Mouse (Mus musculus): ENCODE results near the gene Cfap126.
A peak's percentile ranks its signal among the peaks of the same experiment; 100 is the strongest.
"Not testable (repeated sequence)": the region's sequence is repeated elsewhere in the genome, so short reads cannot be mapped to it uniquely, and the experiment has no call there.

Gene Cfap126

DNA sequence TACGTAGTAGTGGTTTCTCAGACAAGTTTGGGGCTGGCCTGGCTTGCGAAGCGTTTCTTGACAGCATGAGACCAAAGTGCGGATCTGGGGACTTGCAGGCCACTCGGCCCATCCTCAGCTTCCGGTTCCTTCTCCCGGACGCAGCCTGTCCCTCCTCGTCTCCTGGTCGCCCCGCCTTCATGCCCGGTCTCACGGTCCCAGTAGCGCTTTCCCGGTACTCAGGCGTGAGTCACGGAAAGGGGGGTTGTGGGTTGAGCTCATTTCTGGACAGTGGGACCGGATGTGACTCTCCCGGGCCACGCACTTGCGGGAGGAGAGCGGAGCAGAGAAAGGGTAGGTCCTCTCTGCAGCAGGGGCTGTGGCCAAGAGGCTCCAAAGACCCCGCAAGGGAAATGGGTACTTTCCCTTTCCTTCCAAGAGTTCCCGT lies at the start of gene Cfap126:
Cfap126 (plus strand) TSS at position 46 of the 427 bp plus-strand sequence.
- no peak for DNase-seq (ENCODE audit: low read depth, low spot score)

DNA sequence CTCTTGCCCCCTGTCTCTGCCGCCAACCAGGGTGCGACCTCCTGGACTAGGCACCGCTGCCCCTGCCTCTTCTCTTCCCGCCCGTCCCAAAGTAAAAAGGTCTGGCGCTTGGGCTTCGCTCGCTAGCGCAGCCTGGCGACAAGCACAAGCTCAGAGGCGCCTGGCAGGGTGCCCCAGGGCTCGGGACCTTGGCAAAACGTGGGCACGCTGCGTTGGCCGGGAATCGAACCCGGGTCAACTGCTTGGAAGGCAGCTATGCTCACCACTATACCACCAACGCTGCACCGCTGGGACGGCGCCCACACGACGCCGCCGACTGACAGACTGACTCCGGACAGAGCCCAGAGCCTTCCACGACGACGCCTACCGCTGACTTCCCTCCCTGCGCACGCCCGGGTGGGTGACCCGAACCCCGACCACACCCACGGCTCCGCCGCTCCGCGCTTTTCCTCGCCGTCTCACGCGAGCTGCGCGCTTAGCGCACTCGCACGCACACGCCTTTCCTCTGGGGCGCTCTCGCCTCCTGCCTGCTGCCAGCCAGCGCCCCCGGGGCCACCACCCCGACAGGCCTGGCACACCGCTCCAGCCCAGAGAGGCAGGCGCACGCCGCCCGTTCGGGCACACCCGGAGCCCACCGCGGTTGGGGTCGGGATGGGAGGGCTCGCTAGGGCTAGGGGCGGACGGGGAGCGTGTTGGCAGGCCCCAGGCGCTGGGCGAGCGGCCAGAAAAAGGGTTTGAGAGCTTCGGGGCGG lies 49.1 kb upstream of the Cfap126 start, which contains the start of gene Fcgr3:
Fcgr3 (minus strand) TSS at position 445 of the 752 bp plus-strand sequence.
- DNase-seq (ENCODE audit: low read depth, low spot score): peak; percentile 51

DNA sequence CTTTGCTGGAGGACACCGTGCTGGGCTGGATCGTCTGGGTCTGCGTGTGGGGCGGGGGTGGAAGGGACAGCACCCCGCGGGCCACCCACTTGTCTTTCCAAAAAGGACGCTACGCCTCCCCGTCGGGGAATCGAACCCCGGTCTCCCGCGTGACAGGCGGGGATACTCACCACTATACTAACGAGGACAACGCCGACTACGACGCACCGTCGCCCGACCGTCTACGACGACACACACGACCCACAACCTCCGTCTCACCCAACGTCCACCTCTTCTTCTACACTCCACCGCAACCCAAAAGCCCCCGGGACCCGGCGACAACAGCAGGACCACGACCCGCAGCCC lies 48.5 kb upstream of the Cfap126 start:
- DNase-seq (ENCODE audit: low read depth, low spot score): not testable (repeated sequence)

DNA sequence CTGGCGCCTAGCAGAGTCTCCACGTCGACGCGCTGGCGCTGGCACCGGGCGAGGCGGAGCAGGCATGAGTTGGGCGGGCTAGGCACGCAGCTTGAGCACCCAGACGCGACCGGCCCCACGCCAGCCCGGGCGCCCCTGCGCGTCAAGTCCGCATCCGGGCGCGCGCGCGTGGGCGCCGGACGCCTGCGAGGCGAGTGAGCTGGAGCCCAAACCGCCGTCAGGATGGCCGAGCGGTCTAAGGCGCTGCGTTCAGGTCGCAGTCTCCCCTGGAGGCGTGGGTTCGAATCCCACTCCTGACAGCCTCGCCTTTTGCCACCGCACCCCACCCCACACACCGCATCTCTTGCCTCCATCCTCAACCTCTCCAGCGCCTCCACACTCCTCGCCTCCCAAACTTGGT lies 48.0 kb upstream of the Cfap126 start:
- not testable (repeated sequence) for DNase-seq (ENCODE audit: low read depth, low spot score)

DNA sequence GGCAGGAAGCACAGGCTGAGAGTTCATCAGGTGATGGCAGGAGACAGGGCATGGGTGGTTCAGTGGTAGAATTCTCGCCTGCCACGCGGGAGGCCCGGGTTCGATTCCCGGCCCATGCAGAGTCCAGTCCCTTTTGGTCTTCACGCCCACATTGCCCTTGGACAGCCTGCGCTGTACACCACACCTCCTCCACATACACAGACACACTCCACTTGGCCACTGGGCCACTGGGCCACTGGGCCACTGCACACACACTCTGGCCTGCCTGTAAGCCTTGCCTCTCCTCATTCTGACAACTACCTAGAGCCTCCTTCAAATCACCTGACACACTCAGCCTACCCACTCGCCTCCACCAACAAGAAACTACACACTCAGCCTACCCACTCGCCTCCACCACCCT lies 47.1 kb upstream of the Cfap126 start:
- not testable (repeated sequence) for DNase-seq (ENCODE audit: low read depth, low spot score)

DNA sequence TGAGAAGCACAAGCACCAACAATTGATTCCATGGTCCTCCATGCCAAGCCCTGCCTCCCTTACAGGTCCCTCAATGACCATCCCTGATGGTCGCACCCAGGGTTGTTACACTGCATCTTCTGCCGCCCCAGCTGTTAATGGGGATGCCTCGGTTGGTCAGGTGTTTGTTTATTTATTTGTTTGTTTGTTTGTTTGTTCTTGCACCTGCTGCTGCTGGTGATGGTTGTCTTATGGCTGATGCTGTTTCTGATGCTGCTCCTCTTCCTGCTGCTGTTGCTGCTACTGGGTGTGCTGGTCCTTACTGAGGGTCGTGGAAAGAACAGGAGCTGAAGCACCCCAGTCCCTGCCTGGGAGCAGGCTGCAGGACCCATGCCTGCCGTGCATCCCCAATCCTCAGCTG lies 45.8 kb upstream of the Cfap126 start:
- DNase-seq (ENCODE audit: low read depth, low spot score): not testable (repeated sequence)

DNA sequence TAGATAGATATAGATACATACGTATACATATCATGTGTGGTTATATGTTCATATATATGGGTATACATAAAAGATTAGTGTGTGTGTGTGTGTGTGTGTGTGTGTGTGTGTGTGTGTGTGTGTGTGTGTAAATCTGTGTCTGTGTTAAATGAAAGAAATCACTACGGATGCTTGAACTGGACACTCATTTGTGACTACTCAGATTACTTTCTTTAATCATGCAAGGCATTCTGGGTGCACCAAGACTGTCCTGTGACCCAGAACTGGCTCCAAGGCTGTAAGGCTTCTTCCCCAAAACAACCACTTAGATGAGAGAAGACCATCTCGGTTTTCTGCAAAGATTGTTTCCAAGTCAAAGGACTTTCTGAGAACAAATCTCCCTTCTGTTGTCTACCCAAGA lies 44.2 kb upstream of the Cfap126 start:
- not testable (repeated sequence) for DNase-seq (ENCODE audit: low read depth, low spot score)

DNA sequence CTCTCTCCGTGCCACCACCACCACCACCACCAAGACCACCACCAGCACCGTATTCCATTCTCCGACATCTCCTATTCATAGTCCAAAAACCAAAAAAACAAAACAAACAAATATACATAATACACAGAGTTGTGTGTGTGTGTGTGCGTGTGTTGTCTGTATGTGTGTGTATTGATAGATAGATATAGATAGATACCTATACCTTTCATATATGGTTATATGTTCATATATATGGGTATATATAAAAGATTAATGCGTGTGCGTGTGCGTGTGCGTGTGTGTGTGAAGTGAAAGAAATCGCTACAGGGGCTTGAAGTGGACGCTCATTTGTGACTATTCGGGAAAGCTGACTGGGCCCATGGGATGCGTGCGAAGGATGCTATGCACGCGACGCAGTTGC lies 42.8 kb upstream of the Cfap126 start:
- DNase-seq (ENCODE audit: low read depth, low spot score): not testable (repeated sequence)

DNA sequence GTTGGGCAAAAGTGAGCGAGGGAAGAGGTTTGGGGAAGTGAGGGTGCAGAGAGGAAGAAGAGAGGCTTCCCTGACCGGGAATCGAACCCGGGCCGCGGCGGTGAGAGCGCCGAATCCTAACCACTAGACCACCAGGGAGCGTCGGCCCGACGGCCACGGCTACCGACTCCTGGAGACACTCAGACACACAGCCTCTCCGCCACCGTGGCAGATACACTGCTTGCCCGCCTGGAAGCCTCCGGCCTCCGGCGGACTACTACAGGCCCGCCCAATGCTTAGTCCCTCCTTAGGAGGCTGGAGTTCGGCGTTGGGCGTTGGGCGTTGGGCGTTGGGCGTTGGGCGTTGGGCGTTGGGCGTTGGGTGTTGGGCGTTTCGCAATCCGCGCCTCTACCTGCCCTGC lies 42.0 kb upstream of the Cfap126 start:
- DNase-seq (ENCODE audit: low read depth, low spot score): not testable (repeated sequence)

DNA sequence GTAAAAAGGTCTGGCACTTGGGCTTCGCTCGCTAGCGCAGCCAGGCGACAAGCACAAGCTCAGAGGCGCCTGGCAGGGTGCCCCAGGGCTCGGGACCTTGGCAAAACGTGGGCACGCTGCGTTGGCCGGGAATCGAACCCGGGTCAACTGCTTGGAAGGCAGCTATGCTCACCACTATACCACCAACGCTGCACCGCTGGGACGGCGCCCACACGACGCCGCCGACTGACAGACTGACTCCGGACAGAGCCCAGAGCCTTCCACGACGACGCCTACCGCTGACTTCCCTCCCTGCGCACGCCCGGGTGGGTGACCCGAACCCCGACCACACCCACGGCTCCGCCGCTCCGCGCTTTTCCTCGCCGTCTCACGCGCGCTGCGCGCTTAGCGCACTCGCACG lies 41.5 kb upstream of the Cfap126 start:
- DNase-seq (ENCODE audit: low read depth, low spot score): not testable (repeated sequence)

DNA sequence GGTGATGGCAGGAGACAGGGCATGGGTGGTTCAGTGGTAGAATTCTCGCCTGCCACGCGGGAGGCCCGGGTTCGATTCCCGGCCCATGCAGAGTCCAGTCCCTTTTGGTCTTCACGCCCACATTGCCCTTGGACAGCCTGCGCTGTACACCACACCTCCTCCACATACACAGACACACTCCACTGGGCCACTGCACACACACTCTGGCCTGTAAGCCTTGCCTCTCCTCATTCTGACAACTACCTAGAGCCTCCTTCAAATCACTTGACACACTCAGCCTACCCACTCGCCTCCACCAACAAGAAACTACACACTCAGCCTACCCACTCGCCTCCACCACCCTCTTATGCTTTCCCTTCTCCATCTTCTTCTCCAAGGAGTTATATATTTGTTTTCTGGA lies 39.4 kb upstream of the Cfap126 start:
- DNase-seq (ENCODE audit: low read depth, low spot score): not testable (repeated sequence)

DNA sequence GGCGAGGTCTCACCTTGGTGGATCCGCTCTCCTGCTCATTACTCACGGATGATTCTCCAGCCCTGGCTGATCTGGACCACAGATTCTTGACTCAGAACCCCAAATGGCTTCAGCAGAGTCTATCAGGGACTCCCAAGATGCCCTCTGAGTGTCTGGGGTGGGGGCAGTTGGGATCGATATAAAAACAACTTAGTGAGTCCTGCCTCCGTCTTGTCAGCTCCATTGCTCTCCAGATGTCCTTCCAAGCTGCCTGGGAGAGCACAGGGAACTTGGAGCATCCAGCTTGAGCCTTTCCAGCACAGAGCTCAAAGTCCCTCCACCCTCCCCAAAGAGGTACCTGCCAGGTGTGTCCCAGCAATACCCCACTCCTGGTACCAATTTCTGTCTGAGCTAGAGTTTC lies 37.5 kb upstream of the Cfap126 start:
- DNase-seq (ENCODE audit: low read depth, low spot score): not testable (repeated sequence)

DNA sequence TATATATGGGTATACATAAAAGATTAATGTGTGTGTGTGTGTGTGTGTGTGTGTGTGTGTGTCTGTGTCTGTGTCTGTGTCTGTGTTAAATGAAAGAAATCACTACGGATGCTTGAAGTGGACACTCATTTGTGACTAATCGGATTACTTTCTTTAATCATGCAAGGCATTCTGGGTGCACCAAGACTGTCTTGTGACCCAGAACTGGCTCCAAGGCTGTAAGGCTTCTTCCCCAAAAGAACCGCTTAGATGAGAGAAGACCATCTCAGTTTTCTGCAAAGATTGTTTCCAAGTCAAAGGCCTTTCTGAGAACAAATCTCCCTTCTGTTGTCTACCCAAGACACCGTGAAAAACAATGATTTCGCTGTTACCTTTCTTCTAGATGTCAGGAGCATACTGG lies 36.5 kb upstream of the Cfap126 start:
- not testable (repeated sequence) for DNase-seq (ENCODE audit: low read depth, low spot score)

DNA sequence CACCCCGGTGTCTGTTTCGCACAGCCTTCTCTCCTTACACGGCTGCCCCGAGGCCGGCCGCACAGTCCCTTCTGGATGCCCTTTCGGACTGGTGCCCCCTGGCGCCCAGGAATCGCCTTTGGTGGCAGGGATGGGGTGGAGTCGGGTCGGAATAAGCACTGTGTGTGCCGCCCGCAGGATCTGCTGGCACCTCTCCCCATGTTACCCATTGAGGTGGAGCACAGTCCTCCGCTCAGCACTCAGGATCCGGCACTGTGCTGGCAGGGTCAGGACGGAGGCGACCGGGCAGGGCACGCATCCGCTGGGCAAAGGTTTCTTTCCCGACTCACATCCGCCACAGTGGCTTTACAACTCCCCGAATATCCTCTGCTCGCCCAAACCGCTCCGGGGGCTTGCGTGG lies 35.8 kb upstream of the Cfap126 start:
- not testable (repeated sequence) for DNase-seq (ENCODE audit: low read depth, low spot score)

DNA sequence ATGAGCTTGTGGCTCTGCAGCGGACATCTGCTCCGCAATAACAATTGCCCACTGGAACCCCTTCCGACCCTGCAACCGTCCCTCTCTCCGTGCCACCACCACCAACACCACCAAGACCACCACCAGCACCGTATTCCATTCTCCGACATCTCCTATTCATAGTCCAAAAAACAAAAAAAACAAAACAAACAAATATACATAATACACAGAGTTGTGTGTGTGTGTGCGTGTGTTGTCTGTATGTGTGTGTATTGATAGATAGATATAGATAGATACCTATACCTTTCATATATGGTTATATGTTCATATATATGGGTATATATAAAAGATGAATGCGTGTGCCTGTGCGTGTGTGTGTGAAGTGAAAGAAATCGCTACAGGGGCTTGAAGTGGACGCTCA lies 35.3 kb upstream of the Cfap126 start:
- not testable (repeated sequence) for DNase-seq (ENCODE audit: low read depth, low spot score)

DNA sequence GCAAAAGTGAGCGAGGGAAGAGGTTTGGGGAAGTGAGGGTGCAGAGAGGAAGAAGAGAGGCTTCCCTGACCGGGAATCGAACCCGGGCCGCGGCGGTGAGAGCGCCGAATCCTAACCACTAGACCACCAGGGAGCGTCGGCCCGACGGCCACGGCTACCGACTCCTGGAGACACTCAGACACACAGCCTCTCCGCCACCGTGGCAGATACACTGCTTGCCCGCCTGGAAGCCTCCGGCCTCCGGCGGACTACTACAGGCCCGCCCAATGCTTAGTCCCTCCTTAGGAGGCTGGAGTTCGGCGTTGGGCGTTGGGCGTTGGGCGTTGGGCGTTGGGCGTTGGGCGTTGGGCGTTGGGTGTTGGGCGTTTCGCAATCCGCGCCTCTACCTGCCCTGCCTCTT lies 34.4 kb upstream of the Cfap126 start:
- DNase-seq (ENCODE audit: low read depth, low spot score): not testable (repeated sequence)

DNA sequence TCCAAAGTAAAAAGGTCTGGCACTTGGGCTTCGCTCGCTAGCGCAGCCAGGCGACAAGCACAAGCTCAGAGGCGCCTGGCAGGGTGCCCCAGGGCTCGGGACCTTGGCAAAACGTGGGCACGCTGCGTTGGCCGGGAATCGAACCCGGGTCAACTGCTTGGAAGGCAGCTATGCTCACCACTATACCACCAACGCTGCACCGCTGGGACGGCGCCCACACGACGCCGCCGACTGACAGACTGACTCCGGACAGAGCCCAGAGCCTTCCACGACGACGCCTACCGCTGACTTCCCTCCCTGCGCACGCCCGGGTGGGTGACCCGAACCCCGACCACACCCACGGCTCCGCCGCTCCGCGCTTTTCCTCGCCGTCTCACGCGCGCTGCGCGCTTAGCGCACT lies 33.9 kb upstream of the Cfap126 start:
- not testable (repeated sequence) for DNase-seq (ENCODE audit: low read depth, low spot score)

DNA sequence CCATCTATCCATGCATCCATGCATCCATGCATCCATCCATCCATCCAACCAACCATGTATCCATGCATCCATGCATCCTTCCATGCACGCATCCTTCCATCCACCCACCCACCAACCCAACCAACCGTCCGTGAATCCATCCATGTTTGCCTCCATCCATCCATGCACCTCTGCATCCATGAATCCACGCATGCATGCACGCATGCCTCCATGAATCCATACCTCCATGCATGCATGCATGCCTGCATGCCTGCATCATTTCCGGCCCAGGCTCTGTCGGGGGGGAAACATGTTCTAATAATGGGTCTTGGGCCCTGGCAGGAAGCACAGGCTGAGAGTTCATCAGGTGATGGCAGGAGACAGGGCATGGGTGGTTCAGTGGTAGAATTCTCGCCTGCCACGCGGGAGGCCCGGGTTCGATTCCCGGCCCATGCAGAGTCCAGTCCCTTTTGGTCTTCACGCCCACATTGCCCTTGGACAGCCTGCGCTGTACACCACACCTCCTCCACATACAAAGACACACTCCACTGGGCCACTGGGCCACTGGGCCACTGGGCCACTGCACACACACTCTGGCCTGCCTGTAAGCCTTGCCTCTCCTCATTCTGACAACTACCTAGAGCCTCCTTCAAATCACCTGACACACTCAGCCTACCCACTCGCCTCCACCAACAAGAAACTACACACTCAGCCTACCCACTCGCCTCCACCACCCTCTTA lies 32.0 kb upstream of the Cfap126 start:
- not testable (repeated sequence) for DNase-seq (ENCODE audit: low read depth, low spot score)

DNA sequence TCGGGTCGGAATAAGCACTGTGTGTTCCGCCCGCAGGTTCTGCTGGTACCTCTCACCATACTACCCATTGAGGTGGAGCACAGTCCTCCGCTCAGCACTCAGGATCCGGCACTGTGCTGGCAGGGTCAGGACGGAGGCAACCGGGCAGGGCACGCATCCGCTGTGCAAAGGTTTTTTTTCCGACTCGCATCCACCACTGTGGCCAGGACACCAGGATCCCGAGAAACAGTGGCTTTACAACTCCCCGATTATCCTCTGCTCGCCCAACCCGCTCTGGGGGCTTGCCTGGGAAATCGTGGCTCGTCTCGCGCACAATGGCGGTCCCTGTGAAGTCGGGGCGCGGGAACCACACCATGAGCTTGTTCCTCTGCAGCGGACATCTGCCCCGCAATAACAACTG lies 28.0 kb upstream of the Cfap126 start:
- DNase-seq (ENCODE audit: low read depth, low spot score): no peak

DNA sequence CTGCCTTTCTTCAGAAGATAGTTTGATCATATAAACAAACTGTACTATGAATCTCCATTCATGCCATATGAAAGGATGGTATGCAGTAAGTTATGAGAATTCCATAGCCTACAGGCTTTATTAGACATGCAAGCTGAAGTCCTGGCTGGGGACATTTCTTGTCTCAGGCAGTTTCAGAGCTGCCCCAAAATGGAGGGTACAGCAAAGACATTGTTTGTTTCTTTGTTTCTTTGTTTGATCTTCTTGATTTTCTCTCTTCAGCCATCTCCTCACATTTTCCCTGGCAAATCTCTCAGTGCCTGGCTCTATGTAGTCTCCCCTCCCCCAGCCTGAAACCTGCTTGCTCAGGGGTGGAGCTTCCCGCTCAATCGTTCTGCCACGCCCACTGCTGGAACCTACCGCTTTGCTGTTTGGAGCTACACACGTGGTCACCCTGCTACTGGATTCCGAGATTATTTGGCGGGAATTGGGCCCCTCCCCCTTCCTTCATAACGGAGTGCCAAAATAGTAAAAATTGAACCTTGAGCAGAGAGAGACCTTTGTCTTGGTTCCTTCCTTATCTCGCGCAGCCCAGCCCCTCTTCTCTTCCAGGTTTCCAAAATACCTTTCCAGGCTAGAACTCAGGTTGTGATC lies 25.4 kb upstream of the Cfap126 start:
- not testable (repeated sequence) for DNase-seq (ENCODE audit: low read depth, low spot score)

DNA sequence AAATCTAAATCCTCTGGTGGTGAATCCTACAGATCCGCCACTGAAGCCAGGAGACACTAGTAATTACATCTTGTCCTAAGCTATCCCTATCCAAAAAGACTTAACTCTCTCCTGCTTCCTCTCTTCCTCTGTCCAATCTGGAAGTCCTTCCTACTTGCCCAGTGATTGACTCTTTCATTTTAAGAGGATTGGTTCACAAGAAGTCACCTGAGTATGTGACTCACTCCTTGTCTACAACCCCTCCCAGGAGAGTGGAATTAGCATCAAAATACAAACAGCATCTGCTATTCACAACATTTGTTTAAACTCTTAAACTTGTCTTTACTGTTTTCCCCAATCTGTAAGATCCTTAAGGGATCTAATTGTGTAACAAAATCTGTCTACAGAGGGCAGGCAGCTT lies 23.8 kb upstream of the Cfap126 start:
- no peak for DNase-seq (ENCODE audit: low read depth, low spot score)

DNA sequence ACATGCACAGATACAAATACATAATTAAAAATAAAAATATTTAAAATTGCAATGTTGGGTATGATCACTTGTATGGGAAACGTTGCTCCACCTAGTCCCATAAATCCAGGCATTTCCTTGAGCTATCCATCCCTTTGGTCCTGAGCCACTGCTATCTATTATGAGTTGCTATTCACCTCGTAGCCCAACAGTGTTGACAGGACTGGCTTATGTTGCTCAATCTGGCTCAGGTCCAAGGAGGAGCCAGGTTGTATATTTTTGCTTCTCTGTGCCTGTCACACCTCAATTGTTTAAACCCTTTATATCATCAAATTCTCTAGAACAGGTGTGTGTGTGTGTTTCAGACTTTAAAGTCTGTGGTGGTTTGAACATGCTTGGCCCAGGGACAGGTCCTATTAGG lies 23.0 kb upstream of the Cfap126 start:
- no peak for DNase-seq (ENCODE audit: low read depth, low spot score)

DNA sequence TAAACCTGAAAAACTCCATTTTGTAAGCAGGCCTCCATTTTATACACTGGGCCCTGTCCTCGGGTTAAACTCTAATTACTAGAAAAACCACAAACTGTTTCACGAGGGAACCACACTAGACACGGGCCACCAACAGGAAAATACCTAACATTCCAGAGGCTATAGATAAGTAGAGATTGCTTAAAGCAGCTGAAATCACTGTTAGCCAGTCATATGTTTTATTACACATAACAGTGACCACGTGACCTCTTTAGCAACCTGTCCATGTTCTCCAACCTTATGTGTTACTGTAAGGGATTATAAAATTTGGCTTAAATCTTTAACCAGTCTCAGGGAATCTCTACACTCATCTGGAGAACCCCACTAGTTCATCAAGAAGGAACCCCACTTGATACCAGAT lies 19.3 kb upstream of the Cfap126 start:
- DNase-seq (ENCODE audit: low read depth, low spot score): no peak

Data from c-Kit-negative CD71-positive TER-119-positive erythroid progenitor cells, embryonic 14.5 days (primary cell).